Mouse (Mus musculus) cortical plate, adult 2 months (tissue): ENCODE measurements around the gene Hoxc5.

Source experiments
- CTCF ChIP-seq: fragments of 200-500 bp; IDR thresholded peaks from 2 replicates; pipeline ENCODE4 v1.5.1; 2011; ENCODE audit warnings: mild to moderate bottlenecking, control low read depth, low read length; ENCODE audit not compliant: insufficient read depth; ENCODE audit errors: extremely low read depth
- POLR2A ChIP-seq: fragments of 200-500 bp; IDR thresholded peaks from 2 replicates; pipeline ENCODE4 v1.6.1; 2011; ENCODE audit warnings: mild to moderate bottlenecking, low read length, control low read depth; ENCODE audit not compliant: insufficient read depth; ENCODE audit errors: extremely low read depth

- TF ChIP-seq CTCF = no peak
- TF ChIP-seq POLR2A = no peak
Measured at GRCm38 (mm10) chr15:103018636-103019035, 51.4 kb downstream of the Hoxc5 start, which contains the start of gene Hoxc4.
